Mouse (Mus musculus): ENCODE measurements around the gene Rcor1. TPM values are rescaled to one million over a fixed set of nuclear protein-coding genes. Genes with fewer than 3 reads are reported as not detected.

Rcor1 gene
- total RNA-seq, 2 experiments from 2014 or later = 18.2 to 18.3 TPM

DNA sequence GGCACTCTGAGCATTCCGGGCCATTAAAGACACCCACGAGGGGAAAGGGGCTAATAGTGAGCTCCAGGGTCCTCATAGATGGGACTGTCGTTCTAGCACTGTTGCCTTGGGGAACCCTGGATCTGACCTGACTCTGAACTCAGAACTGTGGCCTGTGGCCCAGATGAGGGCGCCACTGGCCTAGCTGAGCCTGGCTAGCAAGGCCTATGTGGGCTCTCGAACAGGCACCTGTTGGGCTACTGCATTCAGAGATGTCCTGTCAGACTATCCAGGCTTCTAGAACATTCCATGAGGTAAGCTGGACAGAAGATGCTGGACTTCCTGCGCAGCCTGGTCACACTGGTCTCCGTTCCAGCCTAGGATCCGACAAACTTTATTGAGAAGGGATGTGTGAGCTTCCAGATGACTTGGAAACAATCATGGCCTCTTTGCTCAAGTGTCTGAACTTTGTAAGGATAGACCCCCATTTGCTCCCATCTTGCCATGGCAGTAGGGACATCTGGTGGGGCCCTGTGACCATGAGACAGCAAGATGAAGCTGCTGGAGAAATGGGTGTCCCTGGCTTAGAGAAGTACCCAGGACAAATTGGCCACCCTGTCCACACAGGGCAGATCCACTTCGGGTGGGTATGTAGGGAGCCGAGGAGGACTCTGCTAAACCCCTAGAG lies 126.1 kb downstream of the Rcor1 start:
- peak in 1 of 2 experiments; percentile 44 for DNase-seq

Other genes with a start within 250 kb of the Rcor1 start
- 10 to 100 TPM; 11.8 TPM for gene Mok, start 198.4 kb upstream of the Rcor1 start, total RNA-seq (2021)
- gene Zfp839, start 189.1 kb upstream of the Rcor1 start, total RNA-seq (2021) = 10 to 100 TPM; 11.6 to 12.4 TPM
- gene Cinp, start 150.2 kb upstream of the Rcor1 start, total RNA-seq (2021) = 10 to 100 TPM; 58.5 to 68.2 TPM
- 10 to 100 TPM; 41.6 to 43.2 TPM for gene Tecpr2, start 150.1 kb upstream of the Rcor1 start, total RNA-seq (2021)
- gene Ankrd9, start 60.3 kb upstream of the Rcor1 start, total RNA-seq (2021) = 10 to 100 TPM; 12.8 to 14.4 TPM
- 10 to 100 TPM; 71.9 to 86.6 TPM for gene Traf3, start 127.0 kb downstream of the Rcor1 start, total RNA-seq (2021)
- gene 4930595D18Rik, start 145.1 kb downstream of the Rcor1 start, total RNA-seq (2021) = not detected
- 1 to 10 TPM; 2.8 to 4.7 TPM for gene Amn, start 231.7 kb downstream of the Rcor1 start, total RNA-seq (2021)

All from layer of hippocampus, postnatal 36 days (tissue).